Mouse (Mus musculus): Measurements from ENCODE around the gene Ramac. TPM values are rescaled to one million over a fixed set of nuclear protein-coding genes. Genes with fewer than 3 reads are reported as not detected.

Ramac gene
- polyA plus RNA-seq (2014; fragmentation: Nextera tagmentation; extraction: Ambion mirVana), result 125 and 140 TPM in 2 replicates

DNA sequence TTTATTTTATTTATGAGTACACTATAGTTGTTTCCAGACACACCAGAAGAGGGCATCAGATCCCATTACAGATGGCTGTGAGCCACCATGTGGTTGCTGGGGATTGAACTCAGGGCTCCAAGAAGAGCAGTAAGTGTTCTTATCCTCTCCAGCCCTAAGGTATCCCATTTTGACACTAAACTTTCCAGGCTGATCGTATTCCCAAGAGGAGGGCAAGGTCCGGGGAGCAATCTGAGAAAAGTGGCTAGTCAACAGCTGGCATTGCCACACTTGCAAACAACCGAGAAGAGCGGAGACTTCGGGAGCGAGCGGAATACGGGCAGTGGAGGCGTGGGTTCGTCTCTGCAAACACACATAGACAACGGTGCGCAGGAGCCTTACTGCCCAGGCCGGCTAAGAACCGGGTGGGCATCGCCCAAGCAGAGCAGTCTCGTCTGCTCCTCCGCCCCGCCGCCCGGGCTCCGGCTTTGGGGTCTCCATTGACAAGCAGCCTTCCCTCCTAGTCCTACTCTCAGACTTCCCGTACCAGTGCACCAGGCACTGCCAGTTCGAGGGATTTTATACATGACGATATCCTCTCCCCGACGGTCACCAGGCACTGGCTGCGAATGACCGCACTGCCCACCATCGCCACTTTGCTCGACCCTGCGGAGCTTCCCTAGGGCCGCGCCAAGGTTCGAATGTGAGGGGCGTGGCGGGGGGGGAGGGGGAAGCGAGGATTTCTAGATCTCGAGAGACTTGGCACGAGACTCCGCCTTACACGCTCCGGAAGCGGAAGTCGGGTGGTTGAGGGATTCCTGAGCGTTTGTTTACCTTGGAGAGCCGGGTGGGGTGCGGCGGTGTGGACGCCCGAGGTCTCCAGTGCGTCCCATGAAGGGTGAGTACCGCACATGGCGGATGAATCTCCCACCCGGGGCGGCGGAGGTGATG is at the start of gene Ramac:
Ramac (plus strand) TSS at position 746 of the 930 bp plus-strand sequence.
- Histone ChIP-seq H3K4me3 (ENCODE audit: low read length) (peak within 1 kb of the TSS; percentile 99), H3K27ac (ENCODE audit: low read depth, low read length) (peak within 1 kb of the TSS; percentile 78), H3K9me3 (ENCODE audit: control insufficient read depth, low read length) (no peaks in the 10 kb centered on the region), H3K4me1 (ENCODE audit: control insufficient read depth, insufficient read depth, low read length) (peaks cover 11% of the 10 kb centered on the region; the same call in 1 of the 2 replicates), H3K4me2 (replicated peaks; ENCODE audit: low read depth, low read length) (peak within 1 kb of the TSS; percentile 61), H3K9ac (ENCODE audit: low read depth, low read length) (peak within 1 kb of the TSS; percentile 95), H3K36me3 (ENCODE audit: control insufficient read depth, insufficient read depth, low read length) (no peaks in the 10 kb centered on the region), H3K27me3 (ENCODE audit: control insufficient read depth, insufficient read depth, low read length) (no peaks in the 10 kb centered on the region)
- 1% methylated on average over 55 of the region's 56 CpGs for WGBS
- ATAC-seq (ENCODE audit: low FRiP score, low TSS enrichment), result peak; percentile 97

DNA sequence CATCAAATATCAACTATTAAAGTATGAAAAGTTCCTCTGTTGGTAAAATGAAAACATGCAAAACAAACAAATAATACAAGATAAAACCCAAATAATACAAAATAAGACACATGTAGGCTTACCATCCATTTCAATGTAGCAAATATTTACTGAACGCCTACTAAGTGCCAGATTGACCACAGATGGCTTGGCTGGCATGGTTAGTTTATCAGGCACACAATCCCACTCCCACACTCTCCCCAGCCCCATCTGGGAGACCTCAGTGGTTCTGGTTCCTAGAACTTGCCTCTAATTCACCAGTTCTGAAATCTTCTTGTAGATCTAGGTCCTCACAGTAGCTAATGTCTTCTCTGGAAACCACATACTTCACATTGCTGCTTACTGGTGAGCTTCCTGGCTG is 44.1 kb upstream of the Ramac start:
- Histone ChIP-seq H3K27me3 (ENCODE audit: control insufficient read depth, insufficient read depth, low read length) (no peaks in the 10 kb centered on the region), H3K9me3 (ENCODE audit: control insufficient read depth, low read length) (no peaks in the 10 kb centered on the region), H3K4me2 (replicated peaks; ENCODE audit: low read depth, low read length) (no peak overlapping the region), H3K4me1 (ENCODE audit: control insufficient read depth, insufficient read depth, low read length) (no peaks in the 10 kb centered on the region), H3K4me3 (ENCODE audit: low read length) (no peak overlapping the region), H3K36me3 (ENCODE audit: control insufficient read depth, insufficient read depth, low read length) (no peaks in the 10 kb centered on the region), H3K9ac (ENCODE audit: low read depth, low read length) (no peak overlapping the region), H3K27ac (ENCODE audit: low read depth, low read length) (no peak overlapping the region)
- no peak for ATAC-seq (ENCODE audit: low FRiP score, low TSS enrichment)
- 57% methylated on average over 1 of the region's 1 CpGs for WGBS

DNA sequence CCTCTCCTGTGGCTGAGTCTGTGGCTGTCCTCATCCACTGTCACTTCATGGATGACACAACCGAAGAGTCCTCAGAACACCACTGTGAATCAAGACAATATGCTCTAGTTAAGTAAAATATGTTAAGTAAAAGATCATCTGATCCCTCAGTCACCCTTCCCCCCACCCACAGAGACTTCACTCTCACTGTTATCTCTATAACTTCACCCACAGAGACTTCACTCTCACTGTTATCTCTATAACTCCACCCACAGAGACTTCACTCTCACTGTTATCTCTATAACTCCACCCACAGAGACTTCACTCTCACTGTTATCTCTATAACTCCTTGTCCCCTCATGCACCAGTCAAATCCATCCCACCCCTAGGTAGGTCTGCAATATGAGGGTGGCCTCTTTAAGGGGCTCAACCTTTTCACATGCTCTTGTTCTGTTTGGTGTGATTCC is 43.5 kb upstream of the Ramac start:
- Histone ChIP-seq H3K9ac (ENCODE audit: low read depth, low read length) (no peak overlapping the region), H3K27ac (ENCODE audit: low read depth, low read length) (no peak overlapping the region), H3K4me1 (ENCODE audit: control insufficient read depth, insufficient read depth, low read length) (no peaks in the 10 kb centered on the region), H3K9me3 (ENCODE audit: control insufficient read depth, low read length) (no peaks in the 10 kb centered on the region), H3K4me2 (replicated peaks; ENCODE audit: low read depth, low read length) (no peak overlapping the region), H3K36me3 (ENCODE audit: control insufficient read depth, insufficient read depth, low read length) (no peaks in the 10 kb centered on the region), H3K27me3 (ENCODE audit: control insufficient read depth, insufficient read depth, low read length) (no peaks in the 10 kb centered on the region), H3K4me3 (ENCODE audit: low read length) (no peak overlapping the region)
- ATAC-seq (ENCODE audit: low FRiP score, low TSS enrichment), result no peak
- whole genome bisulfite sequencing, result 83% methylated on average over 1 of the region's 1 CpGs

DNA sequence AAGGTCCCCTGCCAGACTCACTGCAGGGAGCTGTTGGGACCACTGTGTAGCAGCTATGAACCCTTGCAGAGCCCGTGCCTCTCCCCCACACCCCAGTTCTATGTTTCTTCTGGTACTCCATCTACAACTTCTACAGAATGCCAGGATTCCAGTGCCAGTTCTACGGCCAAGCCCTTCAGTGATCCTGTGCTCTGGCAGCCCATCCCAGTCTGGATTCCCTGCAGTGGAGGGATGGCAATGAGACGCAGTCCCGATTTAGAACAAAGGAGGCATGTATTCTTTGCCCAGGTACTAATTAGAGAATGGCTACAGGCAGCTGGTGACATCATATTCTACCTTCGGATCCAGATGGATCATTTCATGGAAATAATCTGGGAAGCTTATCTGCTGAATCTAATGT is 41.5 kb upstream of the Ramac start:
- Histone ChIP-seq H3K4me1 (ENCODE audit: control insufficient read depth, insufficient read depth, low read length) (no peaks in the 10 kb centered on the region), H3K36me3 (ENCODE audit: control insufficient read depth, insufficient read depth, low read length) (no peaks in the 10 kb centered on the region), H3K9ac (ENCODE audit: low read depth, low read length) (peak overlapping the region; percentile 12; the same call in 1 of the 2 replicates), H3K27ac (ENCODE audit: low read depth, low read length) (no peak overlapping the region), H3K4me3 (ENCODE audit: low read length) (no peak overlapping the region), H3K9me3 (ENCODE audit: control insufficient read depth, low read length) (no peaks in the 10 kb centered on the region), H3K27me3 (ENCODE audit: control insufficient read depth, insufficient read depth, low read length) (no peaks in the 10 kb centered on the region), H3K4me2 (replicated peaks; ENCODE audit: low read depth, low read length) (no peak overlapping the region)
- no peak for ATAC-seq (ENCODE audit: low FRiP score, low TSS enrichment)
- WGBS, result 65% methylated on average over 5 of the region's 5 CpGs

DNA sequence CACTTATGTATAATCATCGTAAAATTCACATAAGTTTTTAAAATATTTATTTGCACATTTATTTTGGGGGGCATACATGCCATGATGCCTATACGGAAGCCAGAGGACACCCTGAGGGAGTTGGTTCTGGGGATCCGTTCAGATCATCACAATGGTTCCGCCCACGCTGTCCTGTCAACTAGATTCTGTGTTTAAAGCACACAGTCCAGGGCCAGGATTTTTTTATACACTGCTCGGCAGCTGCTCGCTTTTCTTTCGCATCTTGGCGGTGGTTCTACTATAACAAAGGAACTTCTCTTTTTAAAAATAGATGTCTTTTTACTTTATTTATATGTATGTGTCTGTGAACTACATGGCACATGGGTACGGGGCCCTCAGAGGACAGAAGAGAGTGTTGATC is 38.9 kb upstream of the Ramac start:
- Histone ChIP-seq H3K9me3 (ENCODE audit: control insufficient read depth, low read length) (no peaks in the 10 kb centered on the region), H3K9ac (ENCODE audit: low read depth, low read length) (no peak overlapping the region), H3K4me2 (replicated peaks; ENCODE audit: low read depth, low read length) (no peak overlapping the region), H3K4me3 (ENCODE audit: low read length) (no peak overlapping the region), H3K4me1 (ENCODE audit: control insufficient read depth, insufficient read depth, low read length) (peaks cover 3% of the 10 kb centered on the region; the same call in 1 of the 2 replicates), H3K27ac (ENCODE audit: low read depth, low read length) (no peak overlapping the region), H3K36me3 (ENCODE audit: control insufficient read depth, insufficient read depth, low read length) (no peaks in the 10 kb centered on the region), H3K27me3 (ENCODE audit: control insufficient read depth, insufficient read depth, low read length) (no peaks in the 10 kb centered on the region)
- WGBS, result 91% methylated on average over 10 of the region's 10 CpGs
- no peak for ATAC-seq (ENCODE audit: low FRiP score, low TSS enrichment)

DNA sequence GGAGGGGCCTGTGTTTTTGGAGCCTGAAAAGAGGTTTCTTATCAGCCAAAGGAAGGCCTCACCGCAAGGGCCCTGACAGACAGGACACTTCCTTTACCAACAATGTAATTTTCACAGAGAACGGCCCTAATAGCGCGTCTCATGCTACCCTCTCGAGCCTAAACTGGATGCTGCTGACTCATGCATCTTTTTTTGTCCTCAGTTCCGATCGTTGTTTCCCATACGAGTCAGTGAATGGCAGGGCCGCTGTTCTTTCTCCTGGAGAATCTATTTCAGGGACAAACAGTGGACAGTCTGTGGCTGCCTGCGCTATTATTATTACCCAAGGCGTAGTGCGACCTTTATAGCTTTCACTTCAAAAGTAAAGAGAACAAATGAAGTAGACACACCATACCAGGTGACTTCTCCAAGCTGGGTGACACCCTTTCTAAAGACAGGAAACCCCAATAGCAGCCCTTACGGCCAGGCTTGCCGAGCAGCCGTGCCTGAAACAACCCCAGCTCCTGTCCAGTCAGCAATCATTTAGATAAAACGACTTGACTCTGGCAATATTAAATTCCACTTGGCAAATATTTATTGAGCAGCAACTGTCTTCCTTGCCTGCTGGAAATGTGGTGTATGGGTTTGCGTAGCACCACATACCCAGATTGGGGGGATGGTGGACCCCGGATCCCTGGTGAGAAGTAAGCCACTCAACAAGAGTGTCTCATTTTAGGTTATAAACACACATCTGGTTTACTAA is 36.6 kb upstream of the Ramac start:
- H3K27me3 ChIP-seq (ENCODE audit: control insufficient read depth, insufficient read depth, low read length), result no peaks in the 10 kb centered on the region
- no peak overlapping the region for H3K9ac ChIP-seq (ENCODE audit: low read depth, low read length)
- WGBS, result 67% methylated on average over 18 of the region's 18 CpGs
- no peak overlapping the region for H3K4me2 ChIP-seq (replicated peaks; ENCODE audit: low read depth, low read length)
- peaks cover 3% of the 10 kb centered on the region; the same call in 1 of the 2 replicates for H3K4me1 ChIP-seq (ENCODE audit: control insufficient read depth, insufficient read depth, low read length)
- no peaks in the 10 kb centered on the region for H3K9me3 ChIP-seq (ENCODE audit: control insufficient read depth, low read length)
- H3K27ac ChIP-seq (ENCODE audit: low read depth, low read length), result no peak overlapping the region
- no peaks in the 10 kb centered on the region for H3K36me3 ChIP-seq (ENCODE audit: control insufficient read depth, insufficient read depth, low read length)
- ATAC-seq (ENCODE audit: low FRiP score, low TSS enrichment), result no peak
- no peak overlapping the region for H3K4me3 ChIP-seq (ENCODE audit: low read length)

DNA sequence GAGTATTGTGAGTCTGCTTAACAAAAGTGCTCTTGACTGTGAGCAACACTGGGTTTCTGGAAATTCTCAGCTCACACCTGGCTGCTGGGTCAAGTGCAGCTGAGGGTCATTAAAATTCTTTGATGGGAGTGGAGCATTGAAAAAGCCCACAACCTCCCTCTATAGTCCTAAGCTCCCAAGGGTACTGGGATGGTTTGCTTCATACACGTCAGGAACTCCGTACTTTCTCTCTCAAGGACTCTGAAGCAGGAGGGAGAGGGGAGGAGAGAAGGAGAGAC is 36.1 kb upstream of the Ramac start:
- 38% methylated on average over 2 of the region's 2 CpGs for WGBS

DNA sequence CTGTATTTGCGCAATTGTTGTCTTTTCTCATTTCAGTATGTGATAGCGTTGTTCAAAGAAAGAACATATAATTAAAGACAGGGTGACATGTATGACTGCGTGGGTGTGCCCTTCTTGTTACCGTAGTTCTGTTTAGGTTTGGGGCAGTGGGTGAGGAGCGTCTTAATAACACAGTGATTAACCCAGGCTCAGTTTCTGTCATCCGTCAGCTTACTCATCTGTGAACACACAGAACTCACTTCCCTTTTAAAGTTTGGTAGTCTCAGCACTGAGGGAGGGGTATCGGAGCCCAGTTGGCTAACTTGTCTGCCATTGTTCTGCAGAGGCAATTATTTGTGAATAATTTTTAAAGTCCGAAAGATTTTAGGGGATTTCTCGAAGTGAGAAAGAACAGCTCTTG is 35.0 kb upstream of the Ramac start:
- Histone ChIP-seq H3K9ac (ENCODE audit: low read depth, low read length) (no peak overlapping the region), H3K27me3 (ENCODE audit: control insufficient read depth, insufficient read depth, low read length) (no peaks in the 10 kb centered on the region), H3K9me3 (ENCODE audit: control insufficient read depth, low read length) (no peaks in the 10 kb centered on the region), H3K36me3 (ENCODE audit: control insufficient read depth, insufficient read depth, low read length) (no peaks in the 10 kb centered on the region), H3K4me2 (replicated peaks; ENCODE audit: low read depth, low read length) (no peak overlapping the region), H3K4me1 (ENCODE audit: control insufficient read depth, insufficient read depth, low read length) (peaks cover 3% of the 10 kb centered on the region; the same call in 1 of the 2 replicates), H3K27ac (ENCODE audit: low read depth, low read length) (no peak overlapping the region), H3K4me3 (ENCODE audit: low read length) (no peak overlapping the region)
- ATAC-seq (ENCODE audit: low FRiP score, low TSS enrichment), result no peak
- WGBS, result 71% methylated on average over 9 of the region's 9 CpGs

More for the DNA sequence above, 36.1 kb upstream of the Ramac start:
- no peak; the same call in 1 of the 2 replicates for ATAC-seq (ENCODE audit: low FRiP score, low TSS enrichment)
- Histone ChIP-seq H3K9me3 (ENCODE audit: control insufficient read depth, low read length) (no peaks in the 10 kb centered on the region), H3K4me1 (ENCODE audit: control insufficient read depth, insufficient read depth, low read length) (peaks cover 3% of the 10 kb centered on the region; the same call in 1 of the 2 replicates), H3K27me3 (ENCODE audit: control insufficient read depth, insufficient read depth, low read length) (no peaks in the 10 kb centered on the region), H3K9ac (ENCODE audit: low read depth, low read length) (no peak overlapping the region), H3K36me3 (ENCODE audit: control insufficient read depth, insufficient read depth, low read length) (no peaks in the 10 kb centered on the region), H3K4me2 (replicated peaks; ENCODE audit: low read depth, low read length) (no peak overlapping the region), H3K27ac (ENCODE audit: low read depth, low read length) (no peak overlapping the region), H3K4me3 (ENCODE audit: low read length) (no peak overlapping the region)

DNA sequence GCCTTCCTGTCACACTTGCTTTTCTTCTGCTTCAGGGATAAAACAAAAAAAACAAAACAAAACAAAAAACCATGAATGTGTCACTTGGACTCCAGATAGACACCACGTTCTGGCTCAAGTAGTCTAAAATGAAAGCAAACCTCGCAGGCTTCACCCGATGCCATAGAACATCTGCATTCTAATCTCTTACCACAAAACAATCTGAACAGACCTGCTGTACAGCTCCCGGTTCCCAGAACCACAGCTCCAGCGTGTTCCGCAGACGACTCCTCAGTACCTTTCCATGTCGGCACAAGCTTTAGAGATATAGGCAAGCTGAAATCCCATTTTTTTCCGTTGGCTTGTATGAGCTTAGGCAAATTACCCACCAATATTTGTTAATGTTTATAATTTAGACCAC is 32.9 kb upstream of the Ramac start:
- no peak for ATAC-seq (ENCODE audit: low FRiP score, low TSS enrichment)
- no peaks in the 10 kb centered on the region for H3K9me3 ChIP-seq (ENCODE audit: control insufficient read depth, low read length)

More for the DNA sequence above, 32.9 kb upstream of the Ramac start:
- H3K36me3 ChIP-seq (ENCODE audit: control insufficient read depth, insufficient read depth, low read length), result no peaks in the 10 kb centered on the region
- no peak overlapping the region for H3K27ac ChIP-seq (ENCODE audit: low read depth, low read length)
- H3K4me3 ChIP-seq (ENCODE audit: low read length), result no peak overlapping the region
- H3K4me1 ChIP-seq (ENCODE audit: control insufficient read depth, insufficient read depth, low read length), result peaks cover 3% of the 10 kb centered on the region; the same call in 1 of the 2 replicates
- H3K4me2 ChIP-seq (replicated peaks; ENCODE audit: low read depth, low read length), result no peak overlapping the region
- H3K27me3 ChIP-seq (ENCODE audit: control insufficient read depth, insufficient read depth, low read length), result no peaks in the 10 kb centered on the region
- 87% methylated on average over 9 of the region's 9 CpGs for WGBS
- H3K9ac ChIP-seq (ENCODE audit: low read depth, low read length), result no peak overlapping the region

Measured in kidney, embryonic 14.5 days (tissue).